Mouse (Mus musculus) lung, postnatal 4 days (tissue): ENCODE data around the gene Dexi.

Experiments
- DNase-seq, 2 experiments: peaks; one replicate each; pipeline ENCODE4 v3.0.0; 2021

The Dexi gene

DNA sequence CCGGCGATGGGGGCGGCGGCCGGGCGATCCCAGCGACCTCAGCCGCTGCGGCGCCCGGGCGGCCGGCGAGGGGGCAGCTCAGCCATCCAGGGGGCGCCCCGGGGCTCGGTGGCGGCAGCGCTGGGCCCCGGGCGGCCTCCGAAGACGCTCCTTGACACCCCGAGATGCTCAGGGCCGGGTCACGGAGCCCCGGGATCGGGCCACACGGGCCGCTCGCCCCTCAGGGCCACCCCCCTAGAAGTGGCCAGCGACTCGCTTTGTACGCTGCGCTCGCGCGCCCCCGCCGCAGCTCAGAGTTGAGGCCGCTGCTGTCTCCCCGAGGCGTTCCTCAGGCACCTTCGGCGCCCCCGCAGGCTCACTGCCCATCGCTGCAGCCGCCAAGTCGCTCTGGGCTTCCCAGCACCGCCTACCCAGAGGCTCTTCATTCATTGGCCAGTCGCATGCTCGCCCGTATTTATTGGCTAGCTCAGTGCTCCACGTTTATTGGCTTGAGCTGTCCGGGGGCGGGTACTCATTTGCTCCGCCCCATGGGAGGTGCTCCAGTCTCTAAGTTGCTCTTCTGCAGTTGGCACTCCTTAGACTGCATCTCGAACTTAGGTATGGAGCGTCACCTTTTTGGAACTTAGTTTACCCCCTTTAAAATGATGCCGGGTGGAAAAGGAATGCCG, at the start of gene Dexi:
TSS of gene Dexi (minus strand) at position 357 of the 668 bp plus-strand sequence.
- DNase-seq, result peak; percentile 95 to 98

DNA sequence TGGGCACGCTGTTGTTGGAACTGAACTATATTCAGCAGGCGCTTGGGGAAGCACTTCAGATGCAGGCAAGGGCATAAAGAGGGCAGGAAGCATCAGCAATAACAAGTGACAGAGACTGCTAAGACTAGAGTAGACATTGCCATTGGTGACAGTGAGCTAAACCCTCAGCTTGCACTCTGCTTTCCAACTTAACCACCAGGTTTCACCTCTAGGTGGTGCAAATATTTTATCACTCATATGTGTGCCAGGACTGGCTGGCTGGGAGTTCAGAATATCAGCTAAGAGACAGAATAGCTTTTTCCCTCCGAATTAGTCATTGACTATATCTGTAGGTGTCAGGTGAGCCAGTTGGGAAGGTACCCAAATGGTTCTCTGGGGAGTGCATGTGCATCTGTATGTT, 43.7 kb upstream of the Dexi start:
- DNase-seq, result no peak

DNA sequence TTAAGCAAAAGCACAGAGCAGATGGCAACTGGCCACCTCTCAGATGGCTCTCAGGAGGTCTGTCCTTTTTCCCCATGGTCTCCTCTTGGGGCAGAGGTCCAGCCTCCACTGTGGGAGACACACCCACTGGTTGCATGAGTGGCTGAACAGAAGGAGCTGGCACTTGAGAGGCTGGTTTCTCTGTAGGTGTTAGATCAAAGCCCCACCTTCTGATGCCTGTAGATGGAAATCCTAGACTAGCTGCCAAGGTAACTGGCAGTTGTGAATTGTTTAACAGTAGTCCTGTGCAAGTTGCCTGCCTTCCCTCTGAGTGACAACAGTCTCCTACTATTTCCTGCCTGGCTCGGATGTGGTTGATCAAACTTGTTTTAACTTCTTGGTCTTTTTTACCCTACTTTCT, 42.3 kb upstream of the Dexi start:
- peak in 1 of 2 experiments; percentile 14 for DNase-seq

DNA sequence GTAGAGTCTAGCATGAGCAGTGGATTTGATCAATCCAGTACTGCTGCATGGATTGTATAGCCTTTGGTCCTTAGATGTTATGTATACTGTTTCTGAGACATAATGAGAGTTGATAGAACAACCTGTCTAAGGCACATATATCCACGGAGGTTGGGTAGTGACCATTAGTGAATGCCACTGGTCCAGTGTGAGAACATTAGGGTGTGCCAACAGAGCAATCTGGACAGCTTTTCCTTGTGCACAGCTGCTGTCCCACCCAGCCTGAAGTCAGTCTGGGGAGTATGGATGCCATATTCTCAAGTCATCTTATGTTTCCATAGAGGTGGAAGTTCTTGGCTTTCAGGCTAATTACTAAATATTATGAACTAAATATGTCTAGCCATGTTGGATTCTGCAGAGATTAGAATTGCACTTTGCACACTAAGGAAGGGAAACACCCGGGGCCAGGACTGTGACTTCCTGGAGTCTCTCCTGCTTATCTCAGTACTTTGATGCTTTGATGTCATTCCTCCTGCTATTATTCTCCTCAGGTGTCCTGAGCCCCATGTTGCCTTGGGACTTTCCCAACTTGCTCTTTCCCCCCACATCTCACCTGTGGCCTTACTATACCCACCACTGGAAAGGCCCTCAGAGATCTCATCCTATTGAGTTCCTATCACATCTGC, 38.5 kb upstream of the Dexi start:
- DNase-seq, result no peak

DNA sequence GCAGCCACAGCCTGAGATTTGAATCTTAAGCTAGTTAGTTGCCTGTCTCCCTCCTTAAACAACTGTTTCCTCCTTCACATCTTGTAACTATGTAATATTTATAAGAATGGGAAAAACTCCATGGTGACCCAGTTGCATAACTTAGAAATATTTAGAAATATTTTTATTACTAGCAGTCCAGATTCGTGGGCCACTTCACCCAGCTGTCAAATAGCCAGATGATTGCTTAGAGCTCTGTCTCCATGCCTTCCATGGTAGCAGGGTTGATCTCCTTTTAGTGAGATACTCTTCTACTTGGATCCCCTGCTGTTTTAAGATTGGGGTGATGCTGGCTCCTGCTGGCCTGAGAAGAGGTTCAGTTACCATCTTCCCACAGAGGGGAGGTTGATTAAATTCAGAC, 35.5 kb upstream of the Dexi start:
- DNase-seq, result no peak

DNA sequence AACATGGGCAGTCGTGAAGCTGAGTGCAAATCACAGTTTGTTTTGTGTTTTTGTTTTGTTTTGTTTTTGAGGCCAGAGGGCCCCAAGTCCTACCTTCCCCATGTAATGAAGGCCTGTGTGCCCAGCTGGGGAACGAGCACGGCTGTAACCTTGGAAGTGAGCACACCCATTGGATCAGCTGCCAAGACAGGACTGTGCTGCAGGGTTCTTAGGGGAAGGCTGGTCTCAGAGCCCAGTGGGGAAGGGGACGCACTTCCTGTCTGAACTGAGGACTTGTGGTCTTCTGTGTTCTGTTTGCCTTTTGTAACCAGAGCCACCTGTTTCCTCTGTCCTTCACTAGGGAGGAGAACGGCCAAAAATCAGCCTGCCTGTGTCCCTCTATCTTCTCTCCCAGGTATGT, 34.7 kb upstream of the Dexi start:
- no peak for DNase-seq

DNA sequence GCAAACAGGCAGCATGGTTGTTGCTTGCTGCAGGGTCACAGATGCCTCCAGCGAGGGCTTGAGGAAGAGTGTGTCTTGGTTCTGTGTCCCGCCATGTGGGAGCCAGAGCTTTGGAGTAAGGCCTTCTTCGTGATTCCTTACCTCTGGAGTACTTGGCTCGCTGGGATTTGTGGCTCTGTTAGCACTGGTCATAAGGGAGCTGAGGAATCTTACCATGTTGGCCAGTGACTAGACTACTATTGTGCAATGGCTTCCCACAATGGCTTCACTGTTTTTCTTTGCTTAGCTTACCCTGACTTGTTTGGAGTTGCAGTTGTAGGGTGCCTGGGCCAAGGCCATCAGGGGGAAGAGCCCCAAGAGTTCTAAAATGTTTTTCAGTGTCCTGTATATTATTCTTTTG, 33.1 kb upstream of the Dexi start:
- no peak for DNase-seq

DNA sequence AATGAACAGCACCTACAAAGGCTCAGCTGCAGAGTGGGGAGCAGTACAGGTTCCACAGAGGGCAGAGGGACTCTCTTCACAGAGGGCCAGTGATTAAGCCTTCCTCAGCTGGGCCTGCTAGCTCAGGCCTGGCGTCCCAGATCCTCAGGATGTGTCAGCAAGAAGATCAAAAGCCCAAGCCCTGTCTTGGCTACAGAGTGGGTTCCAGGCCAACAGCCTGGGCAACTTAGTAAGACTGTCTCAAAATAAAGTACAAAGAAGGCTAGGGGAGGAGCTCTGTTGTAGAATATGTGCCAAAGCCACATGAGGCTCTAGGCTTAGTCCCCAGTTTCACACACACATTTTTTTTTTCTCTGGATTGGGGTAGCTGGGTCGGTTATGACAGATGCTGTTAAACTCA, 32.1 kb upstream of the Dexi start:
- DNase-seq, result peak in 1 of 2 experiments; percentile 32

DNA sequence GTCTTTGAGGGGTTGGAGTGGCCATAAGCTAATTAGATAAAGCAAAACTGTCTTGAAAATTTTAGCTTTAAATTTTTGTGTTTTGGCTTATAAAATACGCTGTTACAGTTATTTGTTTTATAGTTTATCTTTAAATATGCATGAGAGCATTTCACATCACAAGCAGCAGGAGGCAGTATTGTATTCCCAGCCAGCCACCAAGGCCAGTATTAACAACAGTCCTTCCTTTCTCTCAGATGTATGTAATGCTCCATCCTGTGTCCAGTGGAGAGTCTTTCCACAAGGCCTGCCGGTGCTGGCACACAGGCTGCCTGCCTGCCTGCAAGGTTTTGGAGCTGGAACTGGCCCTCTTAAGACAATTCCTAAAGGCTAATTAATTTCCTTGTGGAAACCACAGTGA, 29.0 kb upstream of the Dexi start:
- DNase-seq, result peak in 1 of 2 experiments; percentile 37

DNA sequence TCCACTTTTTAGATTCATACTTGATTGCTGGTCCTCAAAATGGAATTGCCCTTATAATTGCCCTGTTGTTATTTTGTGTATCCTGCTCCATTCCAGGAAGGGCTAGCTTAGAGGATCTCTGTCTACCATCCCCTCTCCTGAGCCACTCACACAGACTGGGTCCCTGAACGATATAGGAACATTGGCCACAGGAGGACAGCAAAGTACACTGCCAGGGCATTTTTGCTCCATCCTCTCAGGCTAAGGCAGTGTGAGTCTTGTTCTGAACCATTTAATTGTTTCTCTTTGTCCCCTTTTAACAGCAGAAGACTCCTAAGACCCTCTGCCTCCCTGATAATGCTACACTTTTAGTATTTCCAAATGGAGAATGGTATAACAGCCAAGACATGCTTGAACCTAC, 27.9 kb upstream of the Dexi start:
- DNase-seq, result peak; percentile 41 to 77

DNA sequence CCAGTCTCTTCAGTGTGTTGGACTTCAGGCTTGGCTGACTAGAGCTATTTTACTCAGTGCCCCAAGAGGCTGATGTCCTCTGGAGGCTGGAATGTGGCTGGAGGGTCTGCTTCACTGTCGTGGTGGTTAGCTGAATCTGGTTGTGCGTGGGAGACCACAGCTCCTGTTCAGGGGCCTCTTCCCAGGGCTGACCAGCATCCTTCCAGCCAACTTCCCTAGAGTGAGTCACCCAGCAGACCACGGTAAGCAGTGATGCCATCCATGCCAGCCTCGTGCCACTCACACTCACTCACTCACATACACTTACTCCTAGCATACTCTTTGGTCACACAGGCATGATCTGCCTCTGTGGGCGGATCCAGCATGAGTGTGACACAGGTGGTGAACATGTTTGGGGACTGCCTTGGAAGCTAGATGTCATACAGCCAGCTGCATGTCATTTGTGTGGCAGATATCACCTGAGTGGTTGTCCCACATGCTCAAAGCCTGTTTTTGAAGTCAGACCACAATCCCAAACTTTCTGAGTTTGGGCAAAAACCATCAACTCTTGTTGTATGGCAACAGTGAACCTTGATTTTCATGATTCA, 27.0 kb upstream of the Dexi start:
- no peak for DNase-seq

DNA sequence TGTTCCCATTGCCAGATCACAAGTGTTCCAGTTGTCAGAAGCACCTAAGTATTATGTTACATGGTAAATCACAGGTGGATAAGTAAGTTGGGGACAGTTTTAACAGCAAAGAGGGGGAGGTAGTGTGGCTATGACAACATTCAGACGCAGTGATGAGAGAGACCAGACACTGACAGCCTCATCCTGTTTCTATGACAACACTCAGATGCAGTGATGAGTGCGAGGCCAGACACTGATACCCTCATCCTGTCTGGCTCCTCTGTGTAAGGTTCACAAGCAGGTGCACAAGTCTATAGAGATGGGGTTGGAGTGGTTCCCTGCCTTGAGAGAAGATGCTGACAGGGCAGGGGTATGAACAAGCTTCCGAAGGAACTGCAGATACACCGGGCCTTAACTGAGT, 24.3 kb upstream of the Dexi start:
- DNase-seq, result no peak

DNA sequence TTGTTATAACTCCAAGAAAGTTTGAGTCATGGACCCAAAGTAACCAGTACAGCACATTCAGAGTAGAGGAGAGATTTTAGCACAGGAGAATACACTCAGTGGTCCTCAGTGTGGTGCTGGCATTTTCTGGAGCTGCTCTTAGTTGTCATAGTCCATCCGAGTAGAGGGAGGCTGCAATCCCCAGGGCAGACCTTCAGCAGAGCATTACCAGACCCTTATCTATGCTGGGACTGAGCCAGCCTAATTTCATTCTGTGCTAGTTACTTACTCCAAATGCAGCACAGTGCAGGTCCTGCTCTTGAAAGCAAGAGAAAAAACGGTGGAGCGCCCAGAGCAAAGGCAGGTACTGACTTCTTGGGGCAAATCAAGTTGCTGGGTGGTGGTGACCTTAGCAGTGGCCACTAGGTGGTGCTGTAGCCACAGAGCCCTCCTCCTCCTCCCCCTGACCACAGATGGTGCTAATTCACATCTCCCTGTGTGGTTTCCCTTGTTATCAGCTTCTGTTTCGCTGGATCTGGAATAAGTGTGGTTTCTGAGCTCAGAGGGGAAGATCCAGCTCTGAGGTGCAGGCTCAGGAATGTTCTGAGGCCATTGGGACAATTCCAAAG, 22.5 kb upstream of the Dexi start:
- DNase-seq, result peak; percentile 65 to 77

DNA sequence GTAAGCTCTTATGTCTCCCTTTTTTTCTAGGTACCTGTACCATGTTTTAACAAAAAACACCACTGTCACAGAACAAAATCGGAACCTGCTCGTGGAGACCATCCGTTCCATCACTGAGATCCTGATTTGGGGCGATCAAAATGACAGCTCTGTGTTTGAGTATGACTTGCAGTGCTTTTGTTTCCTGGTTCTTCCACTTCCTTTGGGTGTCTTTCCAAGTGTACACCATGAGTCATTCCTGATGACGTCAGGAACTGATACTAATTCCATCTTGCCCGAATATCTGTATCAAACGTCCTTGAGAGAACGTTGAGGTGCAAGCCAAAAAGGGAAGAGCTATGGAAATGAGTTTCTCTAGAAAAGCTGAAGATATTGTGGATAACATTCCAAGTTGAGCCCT, 17.1 kb upstream of the Dexi start:
- no peak for DNase-seq

DNA sequence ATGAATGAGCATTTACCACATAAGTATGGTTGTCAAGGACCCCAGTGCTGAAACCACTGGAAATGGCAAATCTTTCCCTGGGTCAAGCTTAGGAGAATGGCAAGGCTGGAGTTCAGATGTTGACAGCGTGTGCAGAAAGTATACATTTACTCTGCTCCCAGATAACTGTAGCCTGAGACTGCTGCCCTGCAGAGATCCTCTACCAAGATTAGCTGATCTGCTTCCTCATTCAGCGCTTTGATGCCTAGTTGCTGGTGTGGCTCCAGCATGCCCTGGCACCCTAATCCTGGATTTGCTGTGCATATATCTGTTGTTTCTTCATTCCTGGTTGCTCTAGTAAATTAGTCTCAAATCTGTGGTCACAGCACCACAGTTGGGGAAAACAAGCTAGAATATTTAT, 11.0 kb upstream of the Dexi start:
- no peak for DNase-seq

DNA sequence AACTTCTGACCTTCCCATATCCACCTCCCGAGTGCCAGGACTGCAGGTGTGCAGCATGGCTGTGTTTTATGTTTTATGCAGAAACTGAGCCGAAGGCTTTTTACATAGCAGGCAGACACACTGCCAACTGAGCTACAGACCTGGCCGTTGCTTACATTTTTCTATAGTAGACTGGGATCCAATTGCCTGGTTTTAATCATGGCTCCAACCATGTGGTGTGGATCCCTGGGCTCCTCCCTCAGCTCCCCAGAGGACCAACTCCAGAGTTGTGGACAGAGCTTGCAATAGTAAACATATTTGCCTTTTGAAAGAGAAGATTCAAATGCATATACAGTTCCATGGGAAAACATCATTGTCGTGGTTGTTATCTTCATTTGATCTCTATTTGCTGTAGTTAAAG, 8.7 kb upstream of the Dexi start:
- no peak for DNase-seq

DNA sequence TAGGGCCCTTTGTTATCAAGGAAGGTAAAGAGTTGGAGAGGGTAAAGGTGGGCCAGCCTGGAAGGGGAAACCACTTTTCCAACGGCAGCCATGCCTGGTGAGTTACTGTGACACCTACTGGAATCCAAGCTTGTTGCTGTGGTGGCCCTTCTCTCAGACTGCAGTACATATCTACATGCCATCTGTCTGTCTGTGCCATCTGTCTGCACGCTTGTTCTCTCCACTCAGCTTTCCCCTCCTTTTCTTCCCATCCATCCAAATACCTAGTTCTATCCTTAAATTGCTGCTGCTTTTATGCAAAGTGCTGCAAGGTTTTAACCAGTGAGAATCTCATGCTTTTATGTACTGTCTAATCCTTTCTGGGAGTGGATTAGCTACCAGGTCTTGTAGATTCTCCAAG, 6.7 kb upstream of the Dexi start:
- DNase-seq, result no peak

DNA sequence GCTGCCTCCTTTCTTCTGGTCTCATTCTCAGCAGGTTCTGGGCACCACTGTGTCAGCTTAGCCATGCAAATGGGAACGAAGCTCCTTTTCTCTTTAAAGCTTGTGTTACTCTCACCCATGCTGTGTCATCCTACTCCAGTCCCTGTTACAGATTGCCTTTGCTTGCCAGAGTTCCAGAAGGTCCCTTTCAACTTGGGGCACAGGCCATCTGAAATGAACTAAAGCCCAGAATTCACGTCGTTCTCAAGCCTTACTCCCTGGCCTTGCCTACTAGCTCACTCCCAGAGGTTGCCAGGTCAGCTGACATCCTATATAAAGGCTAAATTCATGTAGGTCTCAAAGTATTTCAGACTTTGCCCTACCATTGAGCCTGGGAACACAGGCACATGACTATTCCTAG, 6.1 kb upstream of the Dexi start:
- DNase-seq, result no peak

DNA sequence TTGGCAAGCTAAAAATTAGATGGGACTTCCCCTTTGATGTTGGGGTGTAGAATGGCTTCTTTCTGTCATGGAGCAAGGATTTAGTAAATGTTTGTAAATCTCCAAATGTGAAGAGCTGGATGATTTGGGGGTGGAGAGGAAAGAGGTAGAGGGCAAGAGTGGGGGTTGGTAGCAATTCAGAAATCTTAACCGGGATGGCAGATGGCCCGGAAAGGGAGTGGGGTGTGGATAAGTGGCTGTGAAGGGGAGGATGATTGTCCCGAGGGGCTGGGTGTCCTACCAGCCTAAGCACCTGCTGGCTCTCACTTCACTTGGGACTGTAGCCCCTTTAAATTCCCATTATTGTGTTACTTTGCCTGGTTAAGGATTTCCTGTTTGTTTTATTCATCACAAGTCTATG, 4.0 kb upstream of the Dexi start:
- DNase-seq, result no peak

DNA sequence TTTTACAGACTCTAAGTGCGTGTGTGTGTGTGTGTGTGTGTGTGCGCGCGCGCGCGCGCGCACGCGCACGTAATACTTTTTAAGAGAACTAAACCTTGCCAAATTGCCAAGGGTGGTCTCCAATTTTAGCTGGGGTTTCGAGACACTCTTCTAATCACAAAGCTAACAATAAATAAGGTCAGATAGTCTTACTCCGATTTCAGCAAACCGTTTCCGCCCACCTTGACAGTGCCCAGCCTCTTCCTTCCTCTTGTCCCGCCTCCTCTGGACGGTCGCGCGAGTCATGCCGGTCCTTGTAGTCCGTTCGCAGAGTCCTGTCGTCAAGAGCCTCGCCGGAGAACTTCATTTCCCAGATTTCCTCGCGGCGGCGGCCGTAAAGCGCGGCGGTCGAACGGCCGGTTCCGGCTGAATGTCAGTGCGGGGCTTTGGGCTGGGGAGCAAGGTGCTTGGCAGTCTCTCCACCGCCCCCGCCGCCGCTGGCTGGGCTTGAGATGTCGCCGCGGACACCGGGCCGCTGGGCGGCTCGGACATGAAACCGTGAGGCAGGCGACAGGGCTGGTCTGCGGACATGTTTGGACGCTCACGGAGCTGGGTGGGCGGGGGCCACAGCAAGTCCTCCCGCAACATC, 2.3 kb upstream of the Dexi start, which contains the start of gene Clec16a:
TSS of gene Clec16a (plus strand) at position 345 of the 628 bp plus-strand sequence.
- peak; percentile 97 to 98 for DNase-seq

DNA sequence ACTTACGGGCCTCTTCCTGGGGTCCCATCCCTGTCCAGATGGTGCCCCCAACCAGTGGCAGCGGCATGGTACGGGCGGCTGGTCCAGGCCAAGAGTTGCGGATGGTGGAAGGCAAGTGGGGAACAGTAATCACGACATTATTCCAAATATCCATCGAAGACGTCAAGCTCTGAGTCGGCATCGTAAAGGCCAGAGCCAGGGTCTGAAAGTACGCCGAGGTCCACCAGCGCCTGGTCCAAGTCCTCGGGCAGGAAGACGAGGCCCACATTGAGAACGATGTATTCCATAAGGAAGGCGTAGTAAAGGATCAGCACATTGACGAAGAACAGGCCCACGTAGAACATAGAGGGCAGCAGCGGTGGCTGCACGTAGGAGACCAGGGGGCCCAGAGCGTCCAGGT, 588 bp downstream of the Dexi start:
- DNase-seq, result peak in 1 of 2 experiments; percentile 38

DNA sequence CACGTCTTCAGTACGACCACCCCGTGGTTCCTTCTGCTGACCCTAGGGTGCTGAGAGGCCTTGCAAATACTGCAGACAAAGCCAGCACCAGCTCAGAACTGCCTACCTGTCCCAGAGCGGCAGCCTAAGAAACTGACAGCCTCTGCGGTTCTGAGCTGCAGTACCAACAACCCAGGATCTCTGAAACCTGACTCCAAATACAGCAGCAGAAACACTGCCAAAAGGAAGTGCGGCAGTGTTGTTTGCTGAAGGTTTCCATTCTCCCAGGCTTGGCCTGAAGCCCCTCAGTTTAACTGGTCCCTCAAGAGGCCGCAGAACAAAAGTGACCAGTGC, 1.3 kb downstream of the Dexi start:
- DNase-seq, result peak; percentile 33 to 36

DNA sequence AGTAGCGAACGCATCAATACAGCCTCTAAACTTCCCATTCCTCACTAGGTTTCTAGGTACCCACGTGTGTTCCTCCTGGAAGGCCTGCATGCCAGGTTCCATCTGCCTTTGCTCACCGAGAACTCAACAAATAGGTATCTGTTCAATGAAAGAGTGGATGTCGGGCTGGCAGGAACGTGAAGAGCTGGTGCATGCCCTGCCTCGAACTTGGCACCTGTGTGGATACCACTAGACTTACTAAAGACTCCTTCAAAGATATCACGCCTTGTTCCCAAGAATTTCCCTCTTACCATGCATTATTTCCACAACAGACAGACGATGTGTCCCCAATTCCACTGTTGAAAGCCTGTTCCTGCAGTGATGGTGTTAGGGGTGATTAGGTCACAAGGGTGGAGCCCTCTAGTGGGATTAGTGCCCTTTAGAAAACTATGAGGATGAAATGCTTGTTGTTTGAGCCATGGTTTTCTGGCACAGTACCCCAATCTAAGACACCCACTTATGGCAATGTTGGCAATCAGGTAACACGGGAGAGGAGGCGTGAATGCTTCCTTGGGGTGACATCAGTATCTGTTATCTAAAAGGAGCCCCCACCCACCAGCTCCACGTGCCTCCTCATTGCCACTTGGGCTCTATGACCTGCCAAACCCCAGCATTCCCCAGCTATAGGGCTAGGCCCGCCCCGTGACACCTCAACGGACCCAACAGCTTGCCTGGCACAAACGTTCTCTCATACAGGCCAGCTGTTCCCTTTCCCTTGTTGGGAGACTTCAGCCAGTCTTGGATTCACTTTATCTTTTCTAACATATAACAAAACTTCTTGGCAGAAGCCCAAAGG, 1.9 kb downstream of the Dexi start:
- DNase-seq, result peak in 1 of 2 experiments; percentile 38
